Mouse (Mus musculus) kidney, postnatal 36 days (tissue): ENCODE results near the gene Olfr1098.

Source experiments
- DNase-seq, 2 experiments: peaks; one replicate each; pipeline ENCODE4 v3.0.0; 2021 to 2022; ENCODE audit warnings: mixed read lengths in 2 of 2

The Olfr1098 gene

GRCm38 (mm10) chr2:86924445-86924844, at the start of gene Olfr1098:
Gene Olfr1098, minus strand, starts transcription at chr2:86924545.
- DNase-seq: no peak

GRCm38 (mm10) chr2:86960593-86960992, 36.2 kb upstream of the Olfr1098 start, which contains the start of gene Olfr1099:
Gene Olfr1099, minus strand, starts transcription at chr2:86960693.
- no peak for DNase-seq

DNA sequence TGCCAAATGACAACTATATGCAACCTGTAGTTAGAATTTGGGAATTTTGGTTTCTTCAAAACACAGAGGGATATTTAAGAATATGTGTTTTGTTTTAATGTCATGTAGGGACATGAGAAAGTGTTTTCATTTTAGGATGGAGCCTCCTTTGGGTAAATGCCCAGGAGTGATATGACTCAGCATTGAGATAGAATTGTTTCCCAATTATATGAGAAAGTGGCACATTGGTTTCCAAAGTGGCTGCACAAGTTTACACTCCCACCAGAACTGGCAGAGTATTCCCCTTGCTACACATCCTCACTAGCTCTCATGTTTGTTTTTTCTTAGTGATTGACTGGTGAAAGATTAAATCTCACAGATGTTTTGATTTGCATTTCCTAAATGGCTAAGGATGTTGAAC, 2.2 kb upstream of the Olfr1098 start:
- DNase-seq: no peak

- no peak for DNase-seq
Observed at GRCm38 (mm10) chr2:86905647-86906046, 18.7 kb downstream of the Olfr1098 start.

DNA sequence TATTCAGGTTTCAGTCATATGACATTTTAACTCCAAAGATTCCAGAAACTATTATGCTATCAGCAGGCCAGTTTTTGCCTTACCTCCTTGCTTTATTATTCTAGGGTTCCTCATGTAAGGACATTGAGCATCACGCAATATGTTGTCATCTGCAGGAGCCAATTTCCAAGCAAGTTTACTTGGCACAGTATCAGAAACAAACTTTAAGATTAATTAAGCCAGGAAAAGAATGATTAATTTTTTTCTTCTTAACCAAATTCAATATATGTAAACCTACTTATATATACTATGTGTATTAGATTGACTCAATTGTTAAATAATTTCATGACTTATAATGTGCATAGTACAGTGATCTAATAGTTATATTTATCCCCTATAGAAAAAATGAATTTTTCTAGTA, 32.2 kb downstream of the Olfr1098 start, which contains the start of gene Olfr1097:
Gene Olfr1097, minus strand, starts transcription at position 101 of the 400 bp plus-strand sequence.
- DNase-seq: no peak

DNA sequence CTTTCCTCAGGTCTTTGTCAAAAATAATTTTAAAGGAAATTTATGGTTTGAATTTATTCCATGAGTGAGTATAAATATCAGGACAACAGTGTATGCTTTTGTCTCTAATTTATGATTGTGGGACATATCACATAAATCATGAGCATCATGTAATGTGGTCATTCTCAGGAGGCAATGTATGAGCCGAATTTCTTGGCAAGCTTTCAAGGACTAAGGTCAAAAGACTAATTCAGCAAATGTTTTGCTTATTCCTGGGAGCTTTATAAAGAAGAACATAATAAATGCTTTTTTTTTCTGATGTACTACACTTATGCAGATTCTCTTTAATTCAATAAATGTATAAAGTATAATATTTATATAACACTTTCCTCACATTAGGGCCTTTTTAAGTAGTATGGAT, 49.6 kb downstream of the Olfr1098 start, which contains the start of gene Gm13723:
Gene Gm13723, minus strand, starts transcription at position 101 of the 400 bp plus-strand sequence.
- DNase-seq: no peak
